In genomic region chr2:158609681-158610080, GRCm38 (mm10) we compare ENCODE assay signal across 11 mouse cellular contexts. TPM values are rescaled to one million over a fixed set of nuclear protein-coding genes. Genes with fewer than 3 reads are reported as not detected.
DNase-seq lines count a peak whose midpoint lies in the region; ATAC-seq and TF ChIP-seq lines count a peak whose summit lies in the region.
"Had no signal": no experiment of that assay in that cellular context is flagged by ENCODE, and none has a peak within 500 bp of the region (broad histone marks: within the 10 kb centered on the region; RNA-seq: fewer than 3 reads in every experiment).

No protein-coding gene starts in this region.

- H3K4me1 ChIP-seq in kidney, embryonic 14.5 days (ENCODE audit: control insufficient read depth, insufficient read depth, low read length), result peaks cover 23% of the 10 kb centered on the region
- H3K4me1 ChIP-seq in forebrain, postnatal 0 days (ENCODE audit: insufficient read depth), result no peaks in the 10 kb centered on the region; the same call in 1 of the 2 replicates
- H3K4me1 ChIP-seq in midbrain, embryonic 15.5 days, result peaks cover 43% of the 10 kb centered on the region

- WGBS in kidney, embryonic 14.5 days, result 0% methylated on average over 27 of the region's 27 CpGs
- WGBS in forebrain, postnatal 0 days, result 0% methylated on average over 27 of the region's 27 CpGs
- WGBS in midbrain, embryonic 15.5 days, result under 1% methylated on average over 27 of the region's 27 CpGs

- ATAC-seq in kidney, embryonic 14.5 days (ENCODE audit: low FRiP score, low TSS enrichment), result no peak
- ATAC-seq in forebrain, postnatal 0 days, result peak; percentile 36; the same call in 1 of the 2 replicates
- ATAC-seq in midbrain, embryonic 15.5 days (replicated peaks), result no peak

- H3K9ac ChIP-seq in kidney, embryonic 14.5 days (ENCODE audit: low read depth, low read length), result peak overlapping the region; percentile 18; the same call in 1 of the 2 replicates
- peak overlapping the region; percentile 60 for H3K9ac ChIP-seq in forebrain, postnatal 0 days
- H3K9ac ChIP-seq in midbrain, embryonic 15.5 days, result peak overlapping the region; percentile 59

- no peak for DNase-seq in kidney, adult 18-20 months
- DNase-seq in brain, adult 2 months (ENCODE audit: low read depth, low spot score), result peak; percentile 64
- peak; percentile 76 for DNase-seq in forebrain, postnatal 0 days
- DNase-seq in yolk sac, embryonic 10.5 days (ENCODE audit: low spot score), result no peak
- no peak for DNase-seq in layer of hippocampus, adult 11-12 months (ENCODE audit: low spot score)
- no peak for DNase-seq in heart, adult 11 months
- DNase-seq: lung, postnatal 10 days; right cerebral cortex, postnatal 25 days had no signal

- no peaks in the 10 kb centered on the region for H3K9me3 ChIP-seq in kidney, embryonic 14.5 days (ENCODE audit: control insufficient read depth, low read length)
- no peaks in the 10 kb centered on the region for H3K9me3 ChIP-seq in forebrain, postnatal 0 days (ENCODE audit: low read length)
- no peaks in the 10 kb centered on the region for H3K9me3 ChIP-seq in midbrain, embryonic 15.5 days

- H3K27ac ChIP-seq in kidney, embryonic 14.5 days (ENCODE audit: low read depth, low read length), result no peak overlapping the region
- peak overlapping the region; percentile 89 for H3K27ac ChIP-seq in forebrain, postnatal 0 days (ENCODE audit: low read depth, low read length)
- peak overlapping the region; percentile 89 for H3K27ac ChIP-seq in midbrain, embryonic 15.5 days

- H3K36me3 ChIP-seq in kidney, embryonic 14.5 days (ENCODE audit: control insufficient read depth, insufficient read depth, low read length), result no peaks in the 10 kb centered on the region
- H3K36me3 ChIP-seq in forebrain, postnatal 0 days (ENCODE audit: insufficient read depth), result no peaks in the 10 kb centered on the region
- no peaks in the 10 kb centered on the region for H3K36me3 ChIP-seq in midbrain, embryonic 15.5 days (replicated peaks)

- TF ChIP-seq CTCF in forebrain, postnatal 0 days (IDR thresholded peaks at IDR 0.05; ENCODE audit: low read depth), result no peak

- peak overlapping the region; percentile 29 for H3K4me3 ChIP-seq in kidney, embryonic 14.5 days (ENCODE audit: low read length)
- H3K4me3 ChIP-seq in forebrain, postnatal 0 days (ENCODE audit: low read depth, low read length), result peak overlapping the region; percentile 43
- H3K4me3 ChIP-seq in midbrain, embryonic 15.5 days, result peak overlapping the region; percentile 50

- H3K4me2 ChIP-seq in kidney, embryonic 14.5 days (replicated peaks; ENCODE audit: low read depth, low read length), result peak overlapping the region; percentile 44
- H3K4me2 ChIP-seq in forebrain, postnatal 0 days (ENCODE audit: low read depth), result peak overlapping the region; percentile 55
- H3K4me2 ChIP-seq in midbrain, embryonic 15.5 days, result peak overlapping the region; percentile 51

- H3K27me3 ChIP-seq in kidney, embryonic 14.5 days (ENCODE audit: control insufficient read depth, insufficient read depth, low read length), result peaks cover 85% of the 10 kb centered on the region
- H3K27me3 ChIP-seq in forebrain, postnatal 0 days (ENCODE audit: insufficient read depth, low read length), result peaks cover 7% of the 10 kb centered on the region
- H3K27me3 ChIP-seq in midbrain, embryonic 15.5 days (replicated peaks), result peaks cover 44% of the 10 kb centered on the region

RNA-seq across cellular contexts. Expression of gene Slc32a1, which starts 0.9 kb away (rescaled TPM):
- 0.09 and 0.16 TPM in 2 replicates for polyA plus RNA-seq in kidney, embryonic 14.5 days (2014; fragmentation: Nextera tagmentation; extraction: Ambion mirVana)
- 23.5 and 37.4 TPM in 2 replicates for total RNA-seq in forebrain, postnatal 0 days (2014; rRNA removed)
- polyA plus RNA-seq in forebrain, postnatal 0 days (2015; fragmentation: Nextera tagmentation; extraction: Ambion mirVana), result 7.4 and 10.8 TPM in 2 replicates
- 9.8 and 10.5 TPM in 2 replicates for polyA plus RNA-seq in midbrain, embryonic 15.5 days (2015; fragmentation: Nextera tagmentation; extraction: Ambion mirVana)
- total RNA-seq: MEL had no signal

RNA-seq across cellular contexts. Expression of gene Actr5, which starts 15.0 kb away (rescaled TPM):
- polyA plus RNA-seq in kidney, embryonic 14.5 days (2014; fragmentation: Nextera tagmentation; extraction: Ambion mirVana), result 13.2 and 15.6 TPM in 2 replicates
- total RNA-seq in forebrain, postnatal 0 days (2014; rRNA removed), result 16.5 and 30.8 TPM in 2 replicates
- 8.0 and 8.2 TPM in 2 replicates for polyA plus RNA-seq in forebrain, postnatal 0 days (2015; fragmentation: Nextera tagmentation; extraction: Ambion mirVana)
- polyA plus RNA-seq in midbrain, embryonic 15.5 days (2015; fragmentation: Nextera tagmentation; extraction: Ambion mirVana), result 11.7 and 12.8 TPM in 2 replicates

RNA-seq across cellular contexts. Expression of gene Ppp1r16b, which starts 55.5 kb away (rescaled TPM):
- polyA plus RNA-seq in kidney, embryonic 14.5 days (2014; fragmentation: Nextera tagmentation; extraction: Ambion mirVana), result 16.6 and 17.3 TPM in 2 replicates
- 25.2 and 27.2 TPM in 2 replicates for total RNA-seq in forebrain, postnatal 0 days (2014; rRNA removed)
- polyA plus RNA-seq in forebrain, postnatal 0 days (2015; fragmentation: Nextera tagmentation; extraction: Ambion mirVana), result 23.1 and 28.4 TPM in 2 replicates
- polyA plus RNA-seq in midbrain, embryonic 15.5 days (2015; fragmentation: Nextera tagmentation; extraction: Ambion mirVana), result 21.0 and 23.4 TPM in 2 replicates

Comparison
In these comparisons a context has a peak if more than half of its experiments do, and no peak if none do; other contexts are left out.
1. DNase-seq: peak in brain, adult 2 months (single experiment) and forebrain, postnatal 0 days (single experiment); none in kidney, adult 18-20 months (single experiment), yolk sac, embryonic 10.5 days (single experiment), layer of hippocampus, adult 11-12 months (single experiment) and heart, adult 11 months (single experiment).
2. Peak in every context shown above with its lines, with median percentiles within 50 percentile points of each other: H3K4me2 ChIP-seq, H3K4me3 ChIP-seq and H3K9ac ChIP-seq.